Mouse (Mus musculus): ENCODE results near the gene Rhoa.

Rhoa gene

DNA sequence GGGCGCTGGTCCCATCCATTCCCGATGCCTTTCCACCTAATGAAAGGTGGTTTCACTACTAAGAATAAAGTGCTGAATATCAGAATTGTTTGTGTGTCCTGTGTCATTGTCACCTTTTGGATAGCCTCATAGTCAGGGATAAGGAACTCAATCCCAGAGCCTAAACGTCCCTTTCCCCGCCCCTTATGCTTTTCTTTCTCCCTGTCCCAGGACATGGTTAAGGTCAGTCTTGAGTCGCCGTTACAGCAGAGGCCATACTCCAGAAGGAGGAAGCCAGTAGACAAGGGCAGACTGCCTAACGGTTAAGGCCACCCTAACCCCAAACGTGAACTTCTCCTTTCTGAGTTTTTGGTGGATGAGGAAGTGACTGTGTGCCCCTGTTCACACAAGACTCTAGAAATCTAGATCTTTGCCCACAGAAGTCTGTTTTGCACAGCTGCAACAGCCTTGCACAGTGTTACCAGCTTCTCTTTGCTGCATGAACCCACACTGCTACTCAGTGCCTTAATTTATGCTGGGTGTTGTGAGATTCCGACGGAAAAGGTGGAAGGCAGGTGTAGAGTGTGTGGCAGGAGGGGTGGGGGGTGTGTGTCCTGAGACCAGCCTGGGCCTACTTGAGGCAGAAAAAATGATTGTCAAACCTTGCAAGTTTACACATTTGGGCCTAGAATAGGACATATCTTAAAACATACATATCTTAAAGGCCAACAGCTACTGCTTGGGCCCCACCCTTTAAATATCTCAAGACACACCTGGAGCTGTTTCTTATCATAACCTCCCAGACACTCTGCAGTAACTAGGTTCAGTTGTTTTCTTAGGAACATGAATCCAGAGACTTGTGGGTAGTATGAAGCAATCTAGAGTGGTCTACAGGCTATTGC lies 34.6 kb downstream of the Rhoa start:
- no peak for DNase-seq (ENCODE audit: low spot score)

DNA sequence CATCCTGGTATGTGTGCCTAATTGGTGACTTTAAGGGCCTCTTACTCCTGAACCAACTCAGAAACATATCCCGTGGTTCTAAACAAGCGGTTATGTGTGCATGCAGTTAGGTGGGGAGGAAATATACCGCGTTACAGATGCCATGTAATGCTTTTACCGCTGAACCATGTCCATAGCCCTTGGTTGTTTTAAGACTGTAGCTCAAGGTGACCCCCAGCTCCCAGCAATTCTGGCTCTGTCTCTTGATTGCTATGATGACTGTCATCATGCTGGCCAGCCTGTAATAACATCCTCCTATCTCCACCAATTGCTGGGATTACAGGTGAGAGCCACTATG lies 35.2 kb downstream of the Rhoa start:
- DNase-seq (ENCODE audit: low spot score), result no peak

- no peak for DNase-seq (ENCODE audit: low spot score)
These were observed 35.9 kb downstream of the Rhoa start for GRCm38 (mm10) chr9:108341801-108342200.

GRCm38 (mm10) chr9:108342301-108342831 lies 36.4 kb downstream of the Rhoa start:
- DNase-seq (ENCODE audit: low spot score), result peak; percentile 30

- DNase-seq (ENCODE audit: low spot score), result no peak
These were observed 37.4 kb downstream of the Rhoa start for GRCm38 (mm10) chr9:108343331-108343730.

- DNase-seq (ENCODE audit: low spot score), result no peak
These were observed 37.9 kb downstream of the Rhoa start for GRCm38 (mm10) chr9:108343835-108344234.

DNA sequence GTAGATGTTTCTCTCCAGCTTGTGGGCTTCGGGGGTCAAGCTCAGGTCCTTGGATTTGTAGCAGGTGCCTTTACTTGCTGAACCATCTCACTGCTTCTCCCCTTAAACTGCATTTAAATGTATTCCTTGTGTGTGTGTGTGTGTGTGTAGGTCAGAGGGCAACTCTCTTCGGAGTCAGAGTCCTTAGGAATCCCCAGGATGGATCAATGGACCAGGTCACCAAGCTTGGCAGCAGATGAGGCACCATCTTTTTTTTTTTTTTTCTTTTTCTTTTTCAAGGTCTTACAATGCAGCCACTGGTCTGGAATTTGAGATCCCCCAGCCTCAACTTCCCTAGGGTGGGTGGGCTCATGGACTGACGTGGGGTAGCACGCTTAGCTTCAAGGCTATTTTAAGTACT lies 38.5 kb downstream of the Rhoa start:
- no peak for DNase-seq (ENCODE audit: low spot score)

DNA sequence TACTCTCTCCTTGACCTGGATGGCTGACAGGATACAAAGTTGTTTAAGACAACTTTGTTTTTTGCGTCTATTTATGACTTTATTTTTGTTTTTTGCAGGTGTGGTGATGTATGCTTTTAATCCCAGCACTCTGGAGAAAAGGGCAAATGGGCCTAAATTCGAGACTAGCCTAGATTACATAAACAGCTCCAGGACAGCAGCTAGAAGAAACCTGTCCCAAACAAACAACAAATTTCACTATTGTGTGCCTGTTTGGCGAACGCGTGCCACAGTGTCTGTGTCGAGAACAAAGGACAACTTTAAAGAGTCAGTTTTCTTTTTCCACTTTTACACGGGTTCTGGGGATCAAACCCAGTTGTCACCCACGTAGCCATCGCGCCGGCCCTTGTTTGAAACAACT lies 41.1 kb downstream of the Rhoa start:
- DNase-seq (ENCODE audit: low spot score), result no peak

GRCm38 (mm10) chr9:108347540-108348289 lies 41.8 kb downstream of the Rhoa start, which contains the start of gene Usp4:
Gene Usp4, plus strand, starts transcription at chr9:108347853.
- peak; percentile 91 for DNase-seq (ENCODE audit: low spot score)

DNA sequence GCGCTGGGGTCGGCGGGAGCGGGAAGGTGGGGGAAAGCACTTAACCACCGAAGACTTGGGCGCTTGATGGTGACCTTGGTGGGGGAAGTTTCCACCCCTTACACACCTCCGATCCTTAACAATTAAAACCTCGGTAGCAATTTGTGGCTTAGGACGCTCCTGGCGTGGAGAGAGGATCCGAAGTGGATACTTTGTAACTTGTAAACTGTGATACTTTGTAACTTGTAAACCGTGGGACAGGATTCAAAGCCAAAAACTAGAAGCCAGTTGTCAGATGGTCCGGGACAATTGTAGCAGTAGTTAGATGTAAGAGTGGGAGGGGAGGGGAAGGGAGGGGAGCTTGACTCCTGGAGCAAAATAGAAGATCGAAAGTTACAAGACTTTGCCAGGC lies 42.4 kb downstream of the Rhoa start:
- peak; percentile 18 for DNase-seq (ENCODE audit: low spot score)

DNA sequence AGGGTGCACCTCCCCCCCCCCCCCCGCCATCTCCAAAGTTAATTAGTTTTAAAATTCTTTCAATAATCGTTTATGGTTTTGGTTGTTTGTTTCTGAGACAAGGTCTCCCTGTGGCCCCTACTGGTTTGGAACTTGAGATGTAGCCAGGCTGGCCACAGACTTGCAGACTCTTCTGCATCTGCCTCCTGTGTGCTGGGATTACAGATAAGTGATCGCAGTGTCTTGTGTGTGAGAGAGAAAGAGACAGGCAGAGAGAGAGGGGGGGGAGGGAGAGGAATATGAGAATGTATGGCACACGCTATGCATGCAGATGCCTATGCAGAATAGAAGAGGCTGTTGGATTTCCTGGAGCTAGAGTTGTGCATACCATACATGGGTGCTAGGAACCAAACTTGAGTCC lies 43.8 kb downstream of the Rhoa start:
- DNase-seq (ENCODE audit: low spot score), result no peak

DNA sequence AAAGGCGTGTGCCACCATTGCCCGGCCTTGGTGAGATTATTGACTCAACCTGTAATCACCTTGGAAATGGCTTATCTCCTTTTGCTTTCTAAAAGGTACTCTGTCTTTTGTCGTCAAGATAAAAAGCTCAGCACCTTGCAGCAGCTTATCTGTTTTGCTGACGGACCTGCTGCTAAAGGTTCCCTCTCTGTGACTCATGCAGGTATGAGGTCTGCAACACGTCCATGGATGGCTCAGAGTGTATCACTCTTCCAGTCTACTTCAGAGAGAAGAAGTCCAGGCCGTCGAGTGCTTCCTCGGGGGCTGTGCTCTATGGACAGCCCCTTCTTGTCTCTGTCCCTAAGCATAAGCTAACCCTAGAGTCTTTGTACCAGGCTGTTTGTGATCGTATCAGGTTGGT lies 72.3 kb downstream of the Rhoa start:
- DNase-seq (ENCODE audit: low spot score), result no peak

DNA sequence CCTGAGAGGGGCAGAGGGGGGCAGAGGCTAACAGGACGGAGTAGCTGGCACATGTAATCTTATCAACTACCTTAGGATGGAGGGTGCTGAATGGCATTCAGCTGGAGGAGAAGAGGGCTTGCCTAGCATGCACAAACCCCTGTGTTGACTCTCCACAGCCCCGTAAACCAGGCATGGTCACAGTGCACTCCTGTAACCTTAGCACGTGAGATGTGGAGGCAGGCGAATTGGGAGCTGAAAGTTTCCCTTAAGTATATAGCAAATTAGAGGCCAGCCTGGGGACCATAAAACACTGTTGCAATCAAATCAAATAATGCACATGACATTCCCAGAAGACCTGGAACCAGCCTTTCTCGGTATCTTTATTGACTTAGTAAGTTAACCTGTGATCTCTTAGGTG lies 72.8 kb downstream of the Rhoa start:
- DNase-seq (ENCODE audit: low spot score), result no peak

DNA sequence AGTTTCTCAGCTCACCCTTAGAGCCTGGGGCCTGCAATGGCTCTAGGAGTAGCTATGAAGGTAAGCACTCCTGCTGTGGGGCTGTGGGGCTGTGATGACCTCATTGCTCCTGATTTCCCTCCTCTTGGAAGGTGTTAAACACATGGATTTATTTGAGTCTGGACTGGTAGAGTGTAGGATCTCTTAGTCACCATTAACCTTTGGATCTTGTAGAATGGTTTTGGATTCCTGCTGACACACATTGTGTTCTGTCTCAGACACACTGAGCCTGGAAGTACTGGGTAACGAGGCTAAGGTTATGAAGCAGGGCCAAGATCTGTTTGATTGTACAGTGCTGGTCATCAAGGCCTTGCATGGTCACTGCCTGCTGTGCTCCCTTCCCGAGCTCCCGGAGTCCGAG lies 73.4 kb downstream of the Rhoa start:
- no peak for DNase-seq (ENCODE audit: low spot score)

DNA sequence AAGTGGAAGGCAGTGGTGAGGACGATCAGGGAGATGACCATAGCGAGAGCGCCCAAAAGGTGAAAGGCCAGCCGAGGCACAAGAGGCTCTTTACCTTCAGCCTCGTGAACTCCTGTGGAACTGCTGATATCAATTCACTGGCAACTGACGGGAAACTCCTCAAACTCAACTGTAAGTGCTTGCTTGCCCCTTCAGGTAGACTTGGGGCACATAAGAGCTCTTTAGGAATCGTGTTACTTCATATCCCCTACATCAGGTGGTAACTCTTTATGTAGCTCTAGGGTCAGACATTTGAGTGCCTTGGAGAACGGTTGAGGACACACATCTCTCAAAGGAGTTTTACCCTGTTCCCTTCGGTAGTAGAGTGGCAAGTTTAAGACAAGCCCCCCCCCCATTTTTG lies 75.5 kb downstream of the Rhoa start:
- DNase-seq (ENCODE audit: low spot score), result no peak

GRCm38 (mm10) chr9:108385006-108385405 lies 79.1 kb downstream of the Rhoa start:
- peak; percentile 16 for DNase-seq (ENCODE audit: low spot score)

GRCm38 (mm10) chr9:108386816-108387215 lies 80.9 kb downstream of the Rhoa start:
- DNase-seq (ENCODE audit: low spot score), result no peak
